Mouse (Mus musculus) midbrain, embryonic 11.5 days (tissue): ENCODE measurements around the gene Acadvl. TPM values are rescaled to one million over a fixed set of nuclear protein-coding genes. Genes with fewer than 3 reads are reported as not detected.

ENCODE experiments used
- ATAC-seq: fragments of 200-750 bp; cut with Nextera tagmentation; 2 replicates; pipeline ENCODE4 v1.8.0; 2017; ENCODE audit warnings: moderate TSS enrichment, moderate library complexity; ENCODE audit not compliant: low FRiP score
- DNase-seq: peaks from one replicate; pipeline ENCODE4 v3.0.0; 2015; ENCODE audit warnings: low spot score; ENCODE audit errors: missing footprints
- H3K27ac ChIP-seq: fragments of 300-500 bp; sonication (generic); 2 replicates; pipeline ENCODE4 v1.5.1; 2014; ENCODE audit warnings: low read depth, low read length
- H3K27me3 ChIP-seq: fragments of 300-500 bp; sonication (generic); 2 replicates; pipeline ENCODE4 v1.6.1; 2014; ENCODE audit warnings: mild to moderate bottlenecking, low read length, moderate library complexity, mixed read lengths; ENCODE audit not compliant: control insufficient read depth, insufficient read depth
- H3K36me3 ChIP-seq: fragments of 300-500 bp; sonication (generic); 2 replicates; pipeline ENCODE4 v1.6.1; 2014; ENCODE audit warnings: mild to moderate bottlenecking, low read length, moderate library complexity, mixed read lengths; ENCODE audit not compliant: control insufficient read depth, insufficient read depth
- H3K4me1 ChIP-seq: fragments of 300-500 bp; sonication (generic); 2 replicates; pipeline ENCODE4 v1.6.1; 2014; ENCODE audit warnings: low read length; ENCODE audit not compliant: control insufficient read depth, insufficient read depth
- H3K4me2 ChIP-seq: fragments of 300-500 bp; sonication (generic); 2 replicates; pipeline ENCODE4 v1.6.1; 2014; ENCODE audit warnings: mild to moderate bottlenecking, moderate library complexity
- H3K4me3 ChIP-seq: fragments of 300-500 bp; sonication (generic); 2 replicates; pipeline ENCODE4 v1.5.1; 2014; ENCODE audit warnings: low read depth, low read length
- H3K9ac ChIP-seq: fragments of 300-500 bp; sonication (generic); 2 replicates; pipeline ENCODE4 v1.6.1; 2014; ENCODE audit warnings: low read length
- H3K9me3 ChIP-seq: fragments of 300-500 bp; sonication (generic); 2 replicates; pipeline ENCODE4 v1.6.1; 2016; ENCODE audit warnings: low read length; ENCODE audit not compliant: control insufficient read depth
- WGBS: fragments of 180-500 bp; shearing (Covaris S2); extraction: QIAGEN DNeasy Blood & Tissue Kit; methylation state at CpG from one replicate; pipeline ENCODE4 v1.1.7; 2014; 5-methylcytosine and 5-hydroxymethylcytosine counted together
- polyA plus RNA-seq: library from polyadenylated mRNA; unstranded; fragments of >200 nt; fragmentation: Nextera tagmentation; extraction: Ambion mirVana; gene quantifications from 2 replicates; pipeline ENCODE4 v1.2.1, GENCODE M21; 2014

The Acadvl gene
- polyA plus RNA-seq, 1 experiment from 2014 or later = 47.8 TPM

GRCm38 (mm10) chr11:70029829-70030550, 14.8 kb upstream of the Acadvl start:
- ATAC-seq = peak; percentile 56
- WGBS = 30% methylated on average over 11 of the region's 11 CpGs
- Histone ChIP-seq H3K9ac (peak overlapping the region; percentile 59), H3K9me3 (no peaks in the 10 kb centered on the region), H3K27ac (peak overlapping the region; percentile 95), H3K27me3 (no peaks in the 10 kb centered on the region), H3K4me1 (peaks cover 40% of the 10 kb centered on the region), H3K4me3 (peak overlapping the region; percentile 31), H3K36me3 (peaks cover 12% of the 10 kb centered on the region), H3K4me2 (peak overlapping the region; percentile 69)
- DNase-seq = no peak

- Histone ChIP-seq H3K4me2 (peak overlapping the region; percentile 69), H3K4me1 (peaks cover 44% of the 10 kb centered on the region), H3K9ac (peak overlapping the region; percentile 40), H3K27me3 (no peaks in the 10 kb centered on the region), H3K27ac (peak overlapping the region; percentile 95), H3K9me3 (no peaks in the 10 kb centered on the region), H3K36me3 (peaks cover 12% of the 10 kb centered on the region), H3K4me3 (peak overlapping the region; percentile 31)
- ATAC-seq (peak; percentile 96), DNase-seq (peak; percentile 99)
- under 1% methylated on average over 20 of the region's 20 CpGs for WGBS
These were observed 14.1 kb upstream of the Acadvl start for GRCm38 (mm10) chr11:70029130-70029801.

GRCm38 (mm10) chr11:70028401-70029129, 13.4 kb upstream of the Acadvl start:
- DNase-seq = no peak
- no peaks in the 10 kb centered on the region for H3K27me3 ChIP-seq
- H3K4me3 ChIP-seq = peak overlapping the region; percentile 31
- peak overlapping the region; percentile 95 for H3K27ac ChIP-seq
- H3K9me3 ChIP-seq = no peaks in the 10 kb centered on the region
- ATAC-seq = no peak
- 22% methylated on average over 12 of the region's 12 CpGs for WGBS
- H3K9ac ChIP-seq = peak overlapping the region; percentile 13
- H3K36me3 ChIP-seq = peaks cover 12% of the 10 kb centered on the region
- H3K4me1 ChIP-seq = peaks cover 48% of the 10 kb centered on the region
- peak overlapping the region; percentile 69 for H3K4me2 ChIP-seq

GRCm38 (mm10) chr11:70027397-70027796, 12.2 kb upstream of the Acadvl start:
- H3K9me3 ChIP-seq = no peaks in the 10 kb centered on the region
- peak overlapping the region; percentile 19; the same call in 1 of the 2 replicates for H3K4me3 ChIP-seq
- H3K4me1 ChIP-seq = peaks cover 58% of the 10 kb centered on the region
- ATAC-seq (no peak), DNase-seq (no peak)
- 30% methylated on average over 9 of the region's 9 CpGs for WGBS
- H3K9ac ChIP-seq = peak overlapping the region; percentile 3; the same call in 1 of the 2 replicates
- peaks cover 11% of the 10 kb centered on the region for H3K36me3 ChIP-seq
- peak overlapping the region; percentile 69 for H3K4me2 ChIP-seq
- peak overlapping the region; percentile 52; the same call in 1 of the 2 replicates for H3K27ac ChIP-seq
- H3K27me3 ChIP-seq = no peaks in the 10 kb centered on the region

- Histone ChIP-seq H3K27ac (peak overlapping the region; percentile 52; the same call in 1 of the 2 replicates), H3K36me3 (peaks cover 5% of the 10 kb centered on the region), H3K4me3 (peak overlapping the region; percentile 19), H3K27me3 (no peaks in the 10 kb centered on the region), H3K4me1 (peaks cover 63% of the 10 kb centered on the region), H3K4me2 (peak overlapping the region; percentile 69), H3K9me3 (no peaks in the 10 kb centered on the region), H3K9ac (peak overlapping the region; percentile 6)
- DNase-seq (no peak), ATAC-seq (peak; percentile 17; the same call in 1 of the 2 replicates)
- under 1% methylated on average over 19 of the region's 19 CpGs for WGBS
These were observed 11.5 kb upstream of the Acadvl start for GRCm38 (mm10) chr11:70026689-70027088.

GRCm38 (mm10) chr11:70024151-70024514, 8.9 kb upstream of the Acadvl start:
- no peak for DNase-seq
- no peaks in the 10 kb centered on the region for H3K27me3 ChIP-seq
- H3K9me3 ChIP-seq = no peaks in the 10 kb centered on the region
- ATAC-seq = no peak
- peak overlapping the region; percentile 37 for H3K4me3 ChIP-seq
- peaks cover 73% of the 10 kb centered on the region for H3K4me1 ChIP-seq
- no peaks in the 10 kb centered on the region for H3K36me3 ChIP-seq
- WGBS = 10% methylated on average over 6 of the region's 6 CpGs
- H3K9ac ChIP-seq = peak overlapping the region; percentile 70
- peak overlapping the region; percentile 67 for H3K4me2 ChIP-seq
- peak overlapping the region; percentile 35; the same call in 1 of the 2 replicates for H3K27ac ChIP-seq

GRCm38 (mm10) chr11:70023481-70024150, 8.4 kb upstream of the Acadvl start:
- no peak for ATAC-seq
- Histone ChIP-seq H3K27ac (peak overlapping the region; percentile 35; the same call in 1 of the 2 replicates), H3K27me3 (no peaks in the 10 kb centered on the region)

GRCm38 (mm10) chr11:70021264-70022132, 6.3 kb upstream of the Acadvl start:
- H3K4me2 ChIP-seq = peak overlapping the region; percentile 87
- H3K9me3 ChIP-seq = no peaks in the 10 kb centered on the region
- H3K27ac ChIP-seq = peak overlapping the region; percentile 69
- peak; percentile 100 for DNase-seq
- no peaks in the 10 kb centered on the region for H3K27me3 ChIP-seq
- H3K9ac ChIP-seq = peak overlapping the region; percentile 40; the same call in 1 of the 2 replicates
- H3K36me3 ChIP-seq = no peaks in the 10 kb centered on the region
- 1% methylated on average over 40 of the region's 40 CpGs for WGBS
- peaks cover 67% of the 10 kb centered on the region for H3K4me1 ChIP-seq
- peak overlapping the region; percentile 38 for H3K4me3 ChIP-seq
- ATAC-seq = peak; percentile 86

More at GRCm38 (mm10) chr11:70023481-70024150, 8.4 kb upstream of the Acadvl start:
- peak overlapping the region; percentile 70 for H3K9ac ChIP-seq
- WGBS = 5% methylated on average over 25 of the region's 29 CpGs
- H3K9me3 ChIP-seq = no peaks in the 10 kb centered on the region
- H3K36me3 ChIP-seq = no peaks in the 10 kb centered on the region
- DNase-seq = peak; percentile 93
- H3K4me1 ChIP-seq = peaks cover 76% of the 10 kb centered on the region
- H3K4me2 ChIP-seq = peak overlapping the region; percentile 67
- H3K4me3 ChIP-seq = peak overlapping the region; percentile 37
